Mouse (Mus musculus) frontal cortex, adult (tissue): ENCODE measurements around the gene Ttyh3.

Experiments
- ATAC-seq: cut with Nextera tagmentation; 2 replicates; pipeline ENCODE4 v1.9.2; 2017; ENCODE audit warnings: mild to moderate bottlenecking, moderate library complexity, mixed read lengths; ENCODE audit not compliant: low TSS enrichment

The Ttyh3 gene

GRCm38 (mm10) chr5:140575381-140575866 lies 73.4 kb downstream of the Ttyh3 start:
- no peak for ATAC-seq

GRCm38 (mm10) chr5:140572611-140573010 lies 76.2 kb downstream of the Ttyh3 start:
- no peak for ATAC-seq

GRCm38 (mm10) chr5:140571673-140572072 lies 77.2 kb downstream of the Ttyh3 start:
- ATAC-seq, result peak; percentile 31; the same call in 1 of the 2 replicates

- ATAC-seq, result no peak
Observed at GRCm38 (mm10) chr5:140571201-140571600, 77.6 kb downstream of the Ttyh3 start.
